Mouse (Mus musculus): ENCODE data around the gene Fam110a. TPM values are rescaled to one million over a fixed set of nuclear protein-coding genes. Genes with fewer than 3 reads are reported as not detected.

Gene Fam110a
- total RNA-seq, 2 experiments from 2014 or later = 7.0 to 9.7 TPM

DNA sequence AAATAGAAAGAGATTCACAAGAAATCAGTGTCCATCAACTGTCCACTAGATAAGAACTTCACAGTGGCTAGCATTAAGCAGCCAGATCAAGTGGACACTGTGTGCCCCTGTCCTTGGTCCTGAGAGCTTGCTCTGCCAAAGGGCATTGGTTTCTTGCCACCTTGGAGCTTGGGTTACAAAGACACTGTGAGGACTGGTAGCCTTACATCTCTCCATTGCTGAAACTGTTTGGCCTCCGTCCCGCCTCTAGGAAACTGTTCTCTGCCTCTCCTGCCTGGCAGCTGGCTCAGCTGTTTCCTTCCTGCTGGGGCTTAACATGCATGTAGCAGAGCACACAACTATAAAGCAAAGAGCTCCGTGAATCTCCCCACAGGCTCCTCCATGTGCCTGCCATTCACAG is 42.1 kb downstream of the Fam110a start:
- DNase-seq = peak; percentile 83

DNA sequence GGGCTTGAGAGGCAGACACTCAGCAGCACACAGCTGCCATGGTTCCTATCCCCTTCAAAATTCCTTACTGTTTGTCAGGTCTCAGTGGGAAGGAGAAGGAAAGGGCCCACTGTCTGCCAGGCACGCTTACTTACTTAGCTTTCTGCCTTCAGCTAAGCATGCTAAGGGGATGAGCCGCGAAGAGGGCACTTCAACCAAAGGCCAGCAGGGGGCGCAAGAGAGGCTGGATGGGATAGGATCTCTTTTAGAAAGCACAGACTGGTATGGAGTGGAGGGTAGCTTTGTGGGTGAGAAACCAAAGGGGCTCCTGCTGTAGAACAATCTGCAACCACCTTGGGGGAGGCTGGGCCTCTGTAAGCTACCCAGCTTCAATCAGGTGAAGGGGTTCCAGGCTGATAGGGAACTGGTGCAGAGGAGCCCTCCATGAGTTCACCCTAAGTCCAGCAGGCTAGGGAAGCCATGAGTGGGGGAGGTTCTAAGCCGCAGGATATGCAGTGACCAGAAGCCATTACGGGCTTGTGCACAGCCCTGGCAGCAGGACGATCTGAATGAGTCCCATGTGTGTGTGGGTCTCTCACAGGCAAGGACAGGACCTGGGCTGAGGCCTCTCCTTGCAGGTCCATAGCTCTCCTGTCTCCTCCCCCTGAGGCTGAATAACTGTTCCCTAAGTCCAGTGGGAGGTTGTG is 49.5 kb downstream of the Fam110a start:
- peak; percentile 94 for DNase-seq

DNA sequence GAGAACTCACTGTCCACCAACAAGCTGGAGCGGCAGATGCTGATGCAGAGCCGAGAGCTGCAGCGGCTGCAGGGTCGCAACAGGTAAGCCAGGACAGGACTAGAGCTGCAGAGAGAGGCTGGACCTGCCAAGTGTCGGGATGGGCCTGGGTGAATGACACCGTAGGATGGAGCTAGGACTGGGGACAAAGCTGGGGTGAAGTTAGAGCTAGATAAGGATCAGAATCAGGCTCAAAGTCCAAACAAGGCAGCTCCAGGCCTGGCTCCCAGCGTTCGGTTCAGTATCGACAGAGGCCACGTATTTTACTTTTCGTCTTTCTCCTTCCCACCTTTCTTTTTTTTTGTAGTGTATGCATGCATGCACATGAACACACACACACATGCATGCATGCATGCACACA is 52.9 kb downstream of the Fam110a start:
- DNase-seq = no peak

DNA sequence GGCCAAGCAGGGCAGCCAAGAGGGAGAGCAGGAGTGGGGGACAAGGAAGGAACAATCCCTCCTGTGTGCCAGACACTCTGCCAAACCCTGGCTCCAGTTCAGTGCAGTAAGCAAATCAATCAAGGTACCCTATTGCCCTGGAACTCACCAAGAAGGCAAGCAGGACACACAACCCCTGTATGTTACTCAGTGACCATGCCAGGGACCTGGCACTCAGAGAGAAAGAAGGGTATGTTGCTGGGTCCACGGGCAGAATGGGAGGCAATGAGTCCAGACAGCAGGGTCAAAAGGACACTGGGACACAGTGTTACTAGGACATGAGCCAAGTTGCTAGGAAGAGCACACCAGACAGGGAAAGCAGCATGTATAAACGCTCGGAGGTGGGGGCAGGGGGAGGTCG is 54.3 kb downstream of the Fam110a start:
- peak; percentile 26 for DNase-seq

DNA sequence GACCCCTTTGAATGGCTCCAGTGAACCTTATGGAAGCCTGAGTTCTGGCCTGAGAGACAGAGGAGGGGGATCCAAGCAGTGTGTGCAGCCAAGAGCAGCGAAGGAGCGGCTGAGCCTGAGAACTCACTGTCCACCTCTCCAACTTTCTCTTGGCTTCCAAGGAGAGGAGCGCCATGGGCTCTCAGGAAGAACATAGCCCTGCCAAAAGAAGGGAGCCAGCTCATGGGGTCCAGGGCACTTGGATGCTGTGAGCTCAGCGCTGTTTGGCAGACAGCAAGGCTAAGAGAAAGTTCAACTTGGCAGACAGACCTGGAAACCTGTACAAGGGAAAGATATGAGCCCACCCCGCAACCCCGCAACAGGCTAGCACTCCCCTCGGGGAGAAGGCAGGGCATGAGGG is 55.7 kb downstream of the Fam110a start:
- no peak for DNase-seq

DNA sequence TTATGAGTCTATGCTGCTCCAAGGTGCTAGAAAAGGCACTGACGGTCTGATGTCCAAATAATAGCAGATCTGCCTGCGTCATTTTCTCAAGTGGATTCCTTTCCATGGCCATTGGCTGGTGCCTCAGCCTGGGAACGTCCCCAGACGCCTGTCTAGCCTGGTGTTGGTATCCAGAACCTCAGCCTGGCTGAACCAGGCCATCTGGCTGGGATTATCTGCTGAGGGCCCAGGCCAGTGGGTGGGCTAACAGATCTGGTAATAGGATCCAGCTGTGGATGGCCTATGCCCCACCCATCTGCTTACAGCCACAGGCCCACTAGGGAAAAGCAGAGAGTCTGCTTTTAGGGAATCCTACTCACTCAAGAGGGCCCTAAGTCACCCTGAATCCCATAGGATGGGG is 58.4 kb downstream of the Fam110a start:
- DNase-seq = no peak

DNA sequence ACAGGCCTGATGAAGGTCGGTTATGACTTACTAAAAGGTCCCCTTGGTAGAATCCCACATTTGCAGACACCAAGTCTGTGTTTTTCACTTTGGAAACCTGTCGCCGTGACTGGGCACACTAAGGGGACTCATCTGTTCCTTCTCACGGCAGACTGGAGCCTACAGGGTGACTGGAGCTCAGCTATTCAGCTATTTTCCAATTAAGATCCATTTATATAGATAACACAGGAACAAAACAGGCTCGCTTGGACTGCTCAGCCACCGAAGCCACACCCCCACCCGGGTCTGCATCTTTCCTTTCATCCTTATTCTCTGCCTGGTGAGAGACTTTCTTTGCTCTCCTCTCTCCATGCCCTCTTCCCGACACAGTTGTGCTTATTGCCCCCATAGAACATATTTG is 59.0 kb downstream of the Fam110a start:
- no peak for DNase-seq

Small RNA genes lying within 50 kb of the gene (microRNA-seq; reads per million reads assigned to microRNA genes)
- 1.4 reads per million for gene Mir1953

Other genes with a start within 250 kb of the Fam110a start
- 10 to 100 TPM; 37.2 to 40.5 TPM for gene Psmf1, start 236.0 kb downstream of the Fam110a start, total RNA-seq (2021)
- not detected for gene Rspo4, start 137.3 kb downstream of the Fam110a start, total RNA-seq (2021)
- under 1 TPM in 1 of 2 experiments, not detected in 1; 0.51 TPM for gene Angpt4, start 69.0 kb downstream of the Fam110a start, total RNA-seq (2021)
- 1 to 10 TPM; 1.6 to 2.2 TPM for gene Slc52a3, start 16.3 kb upstream of the Fam110a start, total RNA-seq (2021)
- gene Scrt2, start 101.3 kb upstream of the Fam110a start, total RNA-seq (2021) = under 1 TPM; 0.21 to 0.27 TPM
- gene Srxn1, start 125.3 kb upstream of the Fam110a start, total RNA-seq (2021) = 100 to 1,000 TPM in 1 of 2 experiments, 10 to 100 TPM in 1; 48.5 to 177 TPM
- 10 to 100 TPM; 22.8 to 28.8 TPM for gene Tcf15, start 163.3 kb upstream of the Fam110a start, total RNA-seq (2021)
- 100 to 1,000 TPM in 1 of 2 experiments, 10 to 100 TPM in 1; 96.6 to 109 TPM for gene Csnk2a1, start 246.6 kb upstream of the Fam110a start, total RNA-seq (2021)

All from adrenal gland, postnatal 10 days (tissue).